Mouse (Mus musculus) limb, embryonic 11.5 days (tissue): ENCODE measurements around the gene Bglap2. TPM values are rescaled to one million over a fixed set of nuclear protein-coding genes. Genes with fewer than 3 reads are reported as not detected.

Experiments
- ATAC-seq: fragments of 200-750 bp; cut with Nextera tagmentation; 2 replicates; pipeline ENCODE4 v1.8.0; 2017; ENCODE audit warnings: low read depth; ENCODE audit not compliant: insufficient number of reproducible peaks, low FRiP score, low TSS enrichment
- DNase-seq: peaks from one replicate; pipeline ENCODE4 v3.0.0-alpha.2; 2015; ENCODE audit warnings: low spot score
- H3K27ac ChIP-seq: fragments of 300-500 bp; sonication (generic); replicated peaks from 2 replicates; pipeline ENCODE4 v1.5.1; 2014; ENCODE audit warnings: low read depth, mild to moderate bottlenecking, low read length
- H3K27me3 ChIP-seq: fragments of 300-500 bp; sonication (generic); 2 replicates; pipeline ENCODE4 v1.6.1; 2014; ENCODE audit warnings: mild to moderate bottlenecking, low read length, mixed read lengths; ENCODE audit not compliant: control insufficient read depth, insufficient read depth
- H3K36me3 ChIP-seq: fragments of 300-500 bp; sonication (generic); 2 replicates; pipeline ENCODE4 v1.6.1; 2014; ENCODE audit warnings: mild to moderate bottlenecking, low read length, moderate library complexity, mixed read lengths; ENCODE audit not compliant: control insufficient read depth, insufficient read depth
- H3K4me1 ChIP-seq: fragments of 300-500 bp; sonication (generic); 2 replicates; pipeline ENCODE4 v1.6.1; 2014; ENCODE audit warnings: low read length, mixed read lengths; ENCODE audit not compliant: control insufficient read depth, insufficient read depth
- H3K4me2 ChIP-seq: fragments of 300-500 bp; sonication (generic); 2 replicates; pipeline ENCODE4 v1.6.1; 2014; ENCODE audit warnings: low read depth, mild to moderate bottlenecking, moderate library complexity; ENCODE audit not compliant: severe bottlenecking
- H3K4me3 ChIP-seq: fragments of 300-500 bp; sonication (generic); 2 replicates; pipeline ENCODE4 v1.5.1; 2014; ENCODE audit warnings: low read depth, low read length
- H3K9ac ChIP-seq: fragments of 300-500 bp; sonication (generic); 2 replicates; pipeline ENCODE4 v1.6.1; 2014; ENCODE audit warnings: mild to moderate bottlenecking, low read length
- H3K9me3 ChIP-seq: fragments of 300-500 bp; sonication (generic); 2 replicates; pipeline ENCODE4 v1.6.1; 2016; ENCODE audit warnings: low read length; ENCODE audit not compliant: control insufficient read depth
- whole genome bisulfite sequencing: fragments of 180-500 bp; shearing (Covaris S2); extraction: QIAGEN DNeasy Blood & Tissue Kit; methylation state at CpG from one replicate; pipeline ENCODE4 v1.1.7; 2014; 5-methylcytosine and 5-hydroxymethylcytosine counted together
- polyA plus RNA-seq: library from polyadenylated mRNA; unstranded; fragments of >200 nt; fragmentation: Nextera tagmentation; extraction: Ambion mirVana; gene quantifications from 2 replicates; pipeline ENCODE4 v1.2.1, GENCODE M21; 2014

Gene Bglap2
- polyA plus RNA-seq, 1 experiment from 2014 or later = not detected

GRCm38 (mm10) chr3:88363700-88364099, 14.8 kb downstream of the Bglap2 start:
- DNase-seq (no peak), ATAC-seq (no peak)
- no peak overlapping the region for H3K4me3 ChIP-seq
- no peak overlapping the region for H3K9ac ChIP-seq
- peaks cover 20% of the 10 kb centered on the region for H3K36me3 ChIP-seq
- peaks cover 5% of the 10 kb centered on the region; the same call in 1 of the 2 replicates for H3K4me1 ChIP-seq
- H3K9me3 ChIP-seq = no peaks in the 10 kb centered on the region
- H3K4me2 ChIP-seq = no peak overlapping the region
- WGBS = 58% methylated on average over 4 of the region's 4 CpGs
- peaks cover 16% of the 10 kb centered on the region for H3K27me3 ChIP-seq
- H3K27ac ChIP-seq = 0 out of 2 replicates have a peak overlapping the region, but pooled peaks have one; percentile 12

- Histone ChIP-seq H3K36me3 (peaks cover 33% of the 10 kb centered on the region), H3K4me3 (no peak overlapping the region), H3K4me1 (peaks cover 5% of the 10 kb centered on the region; the same call in 1 of the 2 replicates), H3K27me3 (peaks cover 16% of the 10 kb centered on the region), H3K9ac (no peak overlapping the region), H3K27ac (no peak overlapping the region), H3K4me2 (no peak overlapping the region), H3K9me3 (no peaks in the 10 kb centered on the region)
- WGBS = 81% methylated on average over 2 of the region's 2 CpGs
- no peak for ATAC-seq
- DNase-seq = no peak
Observed at GRCm38 (mm10) chr3:88361612-88362313, 16.7 kb downstream of the Bglap2 start.

DNA sequence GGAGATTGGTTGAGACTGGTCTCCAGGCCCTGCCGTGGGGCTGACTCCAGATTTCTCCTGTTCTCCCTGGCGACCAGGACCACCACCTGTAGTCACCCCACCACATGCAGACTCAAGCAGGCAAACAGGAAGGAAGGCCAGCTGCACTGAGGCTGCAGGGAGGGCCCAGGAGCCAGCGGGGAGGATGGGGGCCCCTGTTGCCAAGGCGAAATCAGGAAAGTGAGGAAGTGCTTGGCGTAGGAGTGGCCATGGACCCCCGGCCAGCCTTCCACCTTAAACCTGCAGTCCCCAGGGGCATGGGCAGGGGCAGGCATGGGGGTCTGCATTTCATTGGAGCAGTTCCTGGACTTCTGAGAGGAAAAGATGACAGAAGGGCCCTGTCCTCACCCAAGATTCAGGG, 17.4 kb downstream of the Bglap2 start:
- no peak for ATAC-seq
- DNase-seq = no peak
- 80% methylated on average over 6 of the region's 6 CpGs for WGBS
- H3K27ac ChIP-seq = no peak overlapping the region
- H3K4me3 ChIP-seq = no peak overlapping the region
- no peaks in the 10 kb centered on the region for H3K9me3 ChIP-seq
- H3K36me3 ChIP-seq = peaks cover 34% of the 10 kb centered on the region
- peaks cover 14% of the 10 kb centered on the region for H3K27me3 ChIP-seq
- H3K9ac ChIP-seq = no peak overlapping the region
- peaks cover 5% of the 10 kb centered on the region; the same call in 1 of the 2 replicates for H3K4me1 ChIP-seq
- H3K4me2 ChIP-seq = no peak overlapping the region

- DNase-seq = no peak
- H3K9me3 ChIP-seq = no peaks in the 10 kb centered on the region
- ATAC-seq = no peak
- peaks cover 6% of the 10 kb centered on the region for H3K27me3 ChIP-seq
- no peak overlapping the region for H3K4me2 ChIP-seq
- no peak overlapping the region for H3K4me3 ChIP-seq
- WGBS = 81% methylated on average over 3 of the region's 3 CpGs
- no peak overlapping the region for H3K27ac ChIP-seq
- peaks cover 41% of the 10 kb centered on the region for H3K36me3 ChIP-seq
- no peak overlapping the region for H3K9ac ChIP-seq
- H3K4me1 ChIP-seq = peaks cover 5% of the 10 kb centered on the region; the same call in 1 of the 2 replicates
Observed at GRCm38 (mm10) chr3:88359989-88360388, 18.5 kb downstream of the Bglap2 start.

DNA sequence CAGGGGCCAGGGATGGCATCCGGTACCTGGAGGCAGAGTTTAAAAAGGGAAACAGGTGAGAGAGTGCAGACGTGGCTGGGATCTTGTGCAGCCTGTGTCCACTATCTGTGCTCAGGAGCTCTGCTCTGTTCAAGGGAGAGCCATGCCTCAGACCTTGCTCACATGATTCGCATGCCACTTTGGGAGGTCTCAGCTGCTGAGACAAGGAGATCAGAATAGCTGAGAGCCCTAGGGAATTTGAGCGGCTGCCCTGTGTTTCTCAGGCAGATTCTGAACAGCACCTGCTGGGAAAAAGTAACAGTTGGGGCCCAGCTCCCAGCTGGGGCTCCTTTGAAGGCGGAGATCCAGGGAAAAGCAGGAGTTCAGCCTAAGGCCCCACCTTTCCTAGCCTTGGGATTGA, 18.9 kb downstream of the Bglap2 start:
- Histone ChIP-seq H3K27me3 (peaks cover 6% of the 10 kb centered on the region; the same call in 1 of the 2 replicates), H3K4me2 (no peak overlapping the region), H3K4me1 (peaks cover 5% of the 10 kb centered on the region; the same call in 1 of the 2 replicates), H3K36me3 (peaks cover 45% of the 10 kb centered on the region), H3K27ac (no peak overlapping the region), H3K9me3 (no peaks in the 10 kb centered on the region), H3K9ac (no peak overlapping the region), H3K4me3 (no peak overlapping the region)
- DNase-seq (no peak), ATAC-seq (no peak)
- 83% methylated on average over 5 of the region's 5 CpGs for WGBS

DNA sequence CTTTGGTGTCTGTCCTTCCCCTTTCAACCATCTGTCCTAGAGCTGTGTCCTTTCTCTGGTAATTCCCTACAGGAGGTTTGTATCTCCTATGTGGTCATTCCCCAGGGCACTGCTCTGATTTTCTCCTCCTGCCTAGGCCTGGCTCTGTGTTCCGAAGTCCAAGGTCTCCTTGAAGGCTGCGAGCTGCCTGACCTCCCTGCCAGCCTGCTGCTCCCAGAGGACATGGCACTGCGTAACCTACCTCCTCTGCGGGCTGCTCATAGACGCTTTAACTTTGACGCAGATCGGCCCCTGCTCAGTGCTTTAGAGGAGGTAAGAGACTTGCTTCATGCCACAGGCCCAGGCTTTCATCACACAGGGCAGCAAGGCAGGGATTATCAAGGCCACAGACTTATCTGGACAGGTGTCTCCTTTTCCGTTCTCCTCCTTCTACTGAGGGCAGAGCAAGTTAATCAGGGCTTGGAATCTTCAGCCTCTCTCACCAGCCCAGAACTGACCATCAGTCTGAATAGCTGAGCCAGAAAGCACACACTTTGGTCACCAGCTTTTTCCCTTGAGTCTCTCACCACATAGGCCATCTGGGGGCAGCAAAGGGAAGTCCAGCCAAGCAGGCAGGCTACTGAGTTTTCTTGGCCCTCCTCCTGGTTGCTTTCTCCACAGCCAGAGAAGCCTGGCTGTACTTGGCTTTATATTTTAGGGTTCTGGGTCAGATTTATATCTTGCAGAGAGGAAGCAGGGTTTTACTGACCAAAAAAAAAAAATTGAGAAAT, 23.9 kb downstream of the Bglap2 start:
- WGBS = 94% methylated on average over 8 of the region's 8 CpGs
- no peak overlapping the region for H3K27ac ChIP-seq
- H3K4me3 ChIP-seq = no peak overlapping the region
- no peaks in the 10 kb centered on the region for H3K27me3 ChIP-seq
- H3K4me2 ChIP-seq = no peak overlapping the region
- DNase-seq (no peak), ATAC-seq (no peak)
- H3K9ac ChIP-seq = no peak overlapping the region
- no peaks in the 10 kb centered on the region for H3K9me3 ChIP-seq
- H3K4me1 ChIP-seq = no peaks in the 10 kb centered on the region
- H3K36me3 ChIP-seq = peaks cover 64% of the 10 kb centered on the region

DNA sequence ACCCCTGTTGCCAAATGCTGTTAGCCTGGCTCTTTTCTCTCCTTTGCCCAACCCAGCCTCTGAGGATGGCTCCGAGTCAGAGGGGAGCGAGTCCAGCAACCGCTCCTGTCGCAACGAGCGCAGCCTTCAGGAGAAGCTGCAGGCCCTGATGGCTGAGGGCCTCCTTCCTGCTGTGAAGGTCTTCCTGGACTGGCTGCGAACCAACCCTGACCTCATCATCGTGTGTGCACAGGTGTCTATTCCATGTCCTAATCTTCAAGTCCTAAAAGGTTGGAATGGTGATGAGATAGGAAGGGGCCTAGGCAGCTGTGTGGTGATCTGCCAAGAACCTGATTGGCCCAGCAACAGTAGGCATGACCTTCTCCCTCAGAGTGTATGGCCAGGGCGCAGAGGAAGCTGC, 25.6 kb downstream of the Bglap2 start:
- peaks cover 57% of the 10 kb centered on the region for H3K36me3 ChIP-seq
- no peaks in the 10 kb centered on the region for H3K27me3 ChIP-seq
- 96% methylated on average over 9 of the region's 9 CpGs for WGBS

GRCm38 (mm10) chr3:88350732-88351131, 27.8 kb downstream of the Bglap2 start:
- Histone ChIP-seq H3K4me1 (no peaks in the 10 kb centered on the region), H3K4me3 (no peak overlapping the region), H3K27ac (no peak overlapping the region), H3K4me2 (no peak overlapping the region), H3K9ac (no peak overlapping the region), H3K9me3 (no peaks in the 10 kb centered on the region), H3K27me3 (no peaks in the 10 kb centered on the region), H3K36me3 (peaks cover 48% of the 10 kb centered on the region)
- 90% methylated on average over 13 of the region's 13 CpGs for WGBS
- ATAC-seq (no peak), DNase-seq (no peak)

More for the DNA sequence above, 25.6 kb downstream of the Bglap2 start:
- no peak overlapping the region for H3K9ac ChIP-seq
- DNase-seq = no peak
- H3K4me1 ChIP-seq = no peaks in the 10 kb centered on the region
- no peak overlapping the region for H3K4me2 ChIP-seq
- no peak overlapping the region for H3K27ac ChIP-seq
- no peak for ATAC-seq
- no peaks in the 10 kb centered on the region for H3K9me3 ChIP-seq
- H3K4me3 ChIP-seq = no peak overlapping the region
